Mouse (Mus musculus) B cell, adult (primary cell): ENCODE measurements around the gene Itpr1. TPM values are rescaled to one million over a fixed set of nuclear protein-coding genes. Genes with fewer than 3 reads are reported as not detected.

Source experiments
- total RNA-seq: library from RNA; stranded (reverse); gene quantifications from 4 replicates; pipeline ENCODE4 v1.2.4, GENCODE M21; 2023; ENCODE audit not compliant: inconsistent age

The Itpr1 gene
- 166 to 189 TPM (median 170 TPM) in 4 replicates for total RNA-seq

DNA sequence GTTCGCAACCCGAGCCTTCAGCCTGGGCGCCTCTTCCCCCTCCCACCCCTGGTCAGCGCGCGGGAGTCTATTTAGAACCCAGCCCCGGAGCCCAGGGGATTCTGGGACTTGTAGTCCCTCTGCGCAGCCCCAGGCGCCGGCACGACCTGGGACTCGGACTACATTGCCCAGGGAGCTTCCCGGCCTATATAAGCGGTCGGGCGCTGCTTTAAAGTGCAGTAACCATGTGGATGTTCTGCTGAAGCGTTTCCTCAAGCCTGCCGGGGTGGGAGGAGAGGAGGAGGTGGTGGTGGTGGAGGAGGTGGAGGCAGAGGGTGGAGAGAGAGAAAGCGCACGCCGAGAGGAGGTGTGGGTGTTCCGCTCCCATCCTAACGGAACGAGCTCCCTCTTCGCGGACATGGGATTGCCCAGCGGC is at the start of gene Itpr1:
Itpr1 (plus strand) TSS at position 216 of the 415 bp plus-strand sequence.

DNA sequence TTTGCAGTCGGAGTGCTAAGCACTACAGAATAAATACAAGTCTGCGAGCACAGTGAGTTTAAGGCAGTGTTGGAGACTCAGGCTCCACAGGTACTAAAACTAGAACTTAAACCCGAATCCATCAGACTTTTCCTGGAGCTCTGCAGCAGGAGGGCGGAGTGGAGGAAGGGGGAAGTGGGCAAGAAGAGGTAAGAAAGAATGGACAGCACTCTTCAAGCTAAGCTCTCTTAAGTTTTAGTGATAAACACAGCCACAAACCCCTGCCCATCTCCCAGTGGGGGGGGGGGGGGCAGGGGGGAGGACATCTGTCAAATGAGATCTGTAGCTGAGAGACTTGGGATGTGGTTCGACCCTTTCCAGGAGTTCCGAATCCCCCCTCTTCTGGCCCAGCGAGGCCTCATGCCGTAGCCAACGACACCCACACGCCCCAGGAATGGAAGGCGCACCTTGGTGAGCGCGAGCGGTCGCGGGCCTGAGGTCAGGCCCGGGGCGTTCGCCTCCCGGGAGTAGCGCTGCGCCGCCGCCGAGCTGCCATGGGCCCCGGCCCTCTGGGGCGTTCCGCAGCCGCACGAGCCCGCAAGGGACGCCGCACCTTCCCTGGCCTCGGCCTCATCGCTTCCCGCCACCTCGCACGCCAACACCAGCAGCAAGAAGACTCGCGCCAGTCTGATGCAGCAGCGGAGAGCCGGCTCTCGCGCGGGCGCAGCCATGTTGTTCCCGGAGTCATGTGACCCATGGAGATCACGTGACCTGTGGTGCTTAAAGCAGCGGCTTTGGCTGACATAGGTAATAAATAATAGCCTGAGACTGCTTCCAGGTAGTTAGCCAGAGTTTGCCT is 27.8 kb upstream of the Itpr1 start, which contains the start of gene Sumf1:
Sumf1 (minus strand) TSS at position 736 of the 838 bp plus-strand sequence.

Other genes with a start within 250 kb of the Itpr1 start
- gene Setmar, start 148.1 kb upstream of the Itpr1 start, total RNA-seq, result 1.3 to 1.8 TPM (median 1.5 TPM) in 4 replicates
- gene Sumf1, start 27.5 kb upstream of the Itpr1 start, total RNA-seq, result 25.7 to 30.5 TPM (median 28.7 TPM) in 4 replicates